Mouse (Mus musculus): ENCODE data around the gene Myl7.
"Not testable (repeated sequence)": the region's sequence is repeated elsewhere in the genome, so short reads cannot be mapped to it uniquely, and the experiment has no call there.

Myl7 gene

GRCm38 (mm10) chr11:5898531-5898930, at the start of gene Myl7:
Gene Myl7, minus strand, starts transcription at chr11:5898782.
- no peak for DNase-seq (ENCODE audit: low read depth, low spot score)

GRCm38 (mm10) chr11:5947796-5948195, 49.2 kb upstream of the Myl7 start:
- DNase-seq (ENCODE audit: low read depth, low spot score): no peak

- DNase-seq (ENCODE audit: low read depth, low spot score): no peak
Observed at GRCm38 (mm10) chr11:5945096-5945495, 46.5 kb upstream of the Myl7 start.

- no peak for DNase-seq (ENCODE audit: low read depth, low spot score)
Observed at GRCm38 (mm10) chr11:5942966-5943365, 44.4 kb upstream of the Myl7 start.

GRCm38 (mm10) chr11:5934531-5934930, 35.9 kb upstream of the Myl7 start:
- DNase-seq (ENCODE audit: low read depth, low spot score): not testable (repeated sequence)

- DNase-seq (ENCODE audit: low read depth, low spot score): not testable (repeated sequence)
Observed at GRCm38 (mm10) chr11:5931947-5932346, 33.4 kb upstream of the Myl7 start.

- no peak for DNase-seq (ENCODE audit: low read depth, low spot score)
Observed at GRCm38 (mm10) chr11:5930578-5930977, 32.0 kb upstream of the Myl7 start.

- DNase-seq (ENCODE audit: low read depth, low spot score): no peak
Observed at GRCm38 (mm10) chr11:5926696-5927220, 28.2 kb upstream of the Myl7 start.

GRCm38 (mm10) chr11:5924699-5925098, 26.1 kb upstream of the Myl7 start:
- DNase-seq (ENCODE audit: low read depth, low spot score): no peak

GRCm38 (mm10) chr11:5920323-5920960, 21.9 kb upstream of the Myl7 start:
- no peak for DNase-seq (ENCODE audit: low read depth, low spot score)

- no peak for DNase-seq (ENCODE audit: low read depth, low spot score)
Observed at GRCm38 (mm10) chr11:5919606-5920005, 21.0 kb upstream of the Myl7 start.

- DNase-seq (ENCODE audit: low read depth, low spot score): no peak
Observed at GRCm38 (mm10) chr11:5918111-5918510, 19.5 kb upstream of the Myl7 start.

- no peak for DNase-seq (ENCODE audit: low read depth, low spot score)
Observed at GRCm38 (mm10) chr11:5916178-5916548, 17.6 kb upstream of the Myl7 start.

- no peak for DNase-seq (ENCODE audit: low read depth, low spot score)
Observed at GRCm38 (mm10) chr11:5915429-5916177, 17.0 kb upstream of the Myl7 start.

- DNase-seq (ENCODE audit: low read depth, low spot score): no peak
Observed at GRCm38 (mm10) chr11:5914940-5915339, 16.4 kb upstream of the Myl7 start.

- DNase-seq (ENCODE audit: low read depth, low spot score): no peak
Observed at GRCm38 (mm10) chr11:5913936-5914335, 15.4 kb upstream of the Myl7 start.

- no peak for DNase-seq (ENCODE audit: low read depth, low spot score)
Observed at GRCm38 (mm10) chr11:5913256-5913655, 14.7 kb upstream of the Myl7 start.

GRCm38 (mm10) chr11:5912635-5913034, 14.1 kb upstream of the Myl7 start:
- DNase-seq (ENCODE audit: low read depth, low spot score): no peak

- DNase-seq (ENCODE audit: low read depth, low spot score): no peak
Observed at GRCm38 (mm10) chr11:5908642-5909041, 10.1 kb upstream of the Myl7 start.

GRCm38 (mm10) chr11:5907096-5907495, 8.5 kb upstream of the Myl7 start:
- DNase-seq (ENCODE audit: low read depth, low spot score): no peak

- no peak for DNase-seq (ENCODE audit: low read depth, low spot score)
Observed at GRCm38 (mm10) chr11:5905778-5906518, 7.4 kb upstream of the Myl7 start.

- DNase-seq (ENCODE audit: low read depth, low spot score): no peak
Observed at GRCm38 (mm10) chr11:5904871-5905270, 6.3 kb upstream of the Myl7 start.
